Mouse (Mus musculus) liver, postnatal 0 days (tissue): ENCODE measurements around the gene Gm6871.

ENCODE experiments used
- CTCF ChIP-seq: sonication (generic); IDR thresholded peaks from 2 replicates; pipeline ENCODE4 v1.5.1; 2016; ENCODE audit warnings: antibody characterized with exemption, low read depth
- EP300 ChIP-seq: IDR thresholded peaks from 2 replicates; pipeline ENCODE4 v1.6.1; 2016; ENCODE audit warnings: antibody characterized with exemption, low read depth, mild to moderate bottlenecking

DNA sequence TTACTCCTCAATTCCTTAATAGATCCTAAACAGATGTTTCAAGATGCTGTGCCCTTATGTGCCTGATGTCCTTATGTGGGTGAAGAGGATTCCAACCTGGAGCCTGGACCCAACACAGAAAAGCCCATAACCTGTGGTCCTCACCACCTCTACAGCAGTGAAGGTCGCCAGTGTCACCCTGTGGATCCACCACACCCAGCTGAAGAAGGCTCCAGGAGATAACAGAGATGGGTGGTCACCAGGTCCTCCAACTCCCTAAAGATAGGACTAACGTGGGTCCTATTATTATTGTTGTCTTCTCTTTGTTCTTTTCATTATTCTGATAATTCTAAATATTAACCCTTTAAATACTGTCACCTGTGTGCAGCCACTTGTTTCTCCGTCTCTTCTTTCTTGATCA lies 38.2 kb upstream of the Gm6871 start:
- TF ChIP-seq CTCF (no peak), EP300 (no peak)
